Mouse (Mus musculus): ENCODE measurements at regions not wholly inside any gene's neighbourhood (a gene's known extent, or its start where the extent isn't known, plus 50 kb on each side); places are given as distances from the start of the nearest gene placed in this dataset.

- Histone ChIP-seq H3K4me1 (ENCODE audit: control insufficient read depth, insufficient read depth, low read length) (no peaks in the 10 kb centered on the region), H3K27ac (ENCODE audit: control insufficient read depth, insufficient read depth, low read depth, low read length, poor library complexity) (no peak overlapping the region), H3K4me3 (replicated peaks; ENCODE audit: control insufficient read depth, low read depth, low read length) (no peak overlapping the region)
- 32% methylated on average over 5 of the region's 5 CpGs for WGBS
- no peak for TF ChIP-seq POLR2A (IDR thresholded peaks at IDR 0.05; ENCODE audit: borderline replicate concordance, control insufficient read depth, low read depth, low read length)
- no peak for TF ChIP-seq CTCF (IDR thresholded peaks at IDR 0.05; ENCODE audit: control insufficient read depth, insufficient read depth, low read length)
Observed at GRCm38 (mm10) chr14:72889663-72890062, 159.3 kb downstream of the Cysltr2 start.

GRCm38 (mm10) chr14:72887470-72888071 lies 161.3 kb downstream of the Cysltr2 start:
- TF ChIP-seq POLR2A (IDR thresholded peaks at IDR 0.05; ENCODE audit: borderline replicate concordance, control insufficient read depth, low read depth, low read length) (no peak), CTCF (IDR thresholded peaks at IDR 0.05; ENCODE audit: control insufficient read depth, insufficient read depth, low read length) (no peak)
- peak overlapping the region; percentile 43 for H3K4me3 ChIP-seq (replicated peaks; ENCODE audit: control insufficient read depth, low read depth, low read length)
- peak overlapping the region; percentile 18 for H3K27ac ChIP-seq (ENCODE audit: control insufficient read depth, insufficient read depth, low read depth, low read length, poor library complexity)
- no peaks in the 10 kb centered on the region for H3K4me1 ChIP-seq (ENCODE audit: control insufficient read depth, insufficient read depth, low read length)
- WGBS = 4% methylated on average over 14 of the region's 14 CpGs

- Histone ChIP-seq H3K27ac (ENCODE audit: control insufficient read depth, insufficient read depth, low read depth, low read length, poor library complexity) (no peak overlapping the region), H3K4me1 (ENCODE audit: control insufficient read depth, insufficient read depth, low read length) (no peaks in the 10 kb centered on the region), H3K4me3 (replicated peaks; ENCODE audit: control insufficient read depth, low read depth, low read length) (no peak overlapping the region)
- WGBS = 22% methylated on average over 12 of the region's 12 CpGs
- TF ChIP-seq CTCF (IDR thresholded peaks at IDR 0.05; ENCODE audit: control insufficient read depth, insufficient read depth, low read length) = no peak
- TF ChIP-seq POLR2A (IDR thresholded peaks at IDR 0.05; ENCODE audit: borderline replicate concordance, control insufficient read depth, low read depth, low read length) = no peak
Observed at GRCm38 (mm10) chr14:72886935-72887369, 162.0 kb downstream of the Cysltr2 start.

GRCm38 (mm10) chr14:72885824-72886223 lies 163.1 kb downstream of the Cysltr2 start:
- Histone ChIP-seq H3K4me3 (replicated peaks; ENCODE audit: control insufficient read depth, low read depth, low read length) (no peak overlapping the region), H3K27ac (ENCODE audit: control insufficient read depth, insufficient read depth, low read depth, low read length, poor library complexity) (no peak overlapping the region), H3K4me1 (ENCODE audit: control insufficient read depth, insufficient read depth, low read length) (no peaks in the 10 kb centered on the region)
- WGBS = 75% methylated on average over 4 of the region's 4 CpGs
- no peak for TF ChIP-seq POLR2A (IDR thresholded peaks at IDR 0.05; ENCODE audit: borderline replicate concordance, control insufficient read depth, low read depth, low read length)

GRCm38 (mm10) chr14:72884561-72884960 lies 164.4 kb downstream of the Cysltr2 start:
- H3K27ac ChIP-seq (ENCODE audit: control insufficient read depth, insufficient read depth, low read depth, low read length, poor library complexity) = no peak overlapping the region
- H3K4me1 ChIP-seq (ENCODE audit: control insufficient read depth, insufficient read depth, low read length) = no peaks in the 10 kb centered on the region
- TF ChIP-seq CTCF (IDR thresholded peaks at IDR 0.05; ENCODE audit: control insufficient read depth, insufficient read depth, low read length) = no peak
- no peak for TF ChIP-seq POLR2A (IDR thresholded peaks at IDR 0.05; ENCODE audit: borderline replicate concordance, control insufficient read depth, low read depth, low read length)
- 81% methylated on average over 4 of the region's 4 CpGs for WGBS
- no peak overlapping the region for H3K4me3 ChIP-seq (replicated peaks; ENCODE audit: control insufficient read depth, low read depth, low read length)

DNA sequence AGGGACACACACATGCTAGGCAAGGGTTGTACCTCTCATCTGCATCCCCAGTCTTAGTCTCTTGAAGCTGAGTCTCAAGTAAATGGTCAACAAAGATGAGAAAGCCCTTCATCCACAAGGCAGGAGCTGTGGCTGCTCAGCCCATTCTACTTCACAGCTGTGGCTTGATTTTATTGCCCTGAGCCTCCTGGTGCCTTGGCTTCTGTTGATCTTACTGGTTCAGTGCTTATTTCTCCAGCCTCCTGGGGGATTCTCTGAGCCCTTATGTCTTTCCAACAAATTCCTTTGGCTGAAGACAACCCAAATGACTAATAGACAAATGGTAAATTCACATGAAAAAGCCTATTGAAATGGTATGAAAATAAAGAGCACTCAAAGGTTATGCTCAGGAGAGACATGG lies 167.3 kb upstream of the Fndc3a start:
- TF ChIP-seq CTCF (IDR thresholded peaks at IDR 0.05; ENCODE audit: control insufficient read depth, insufficient read depth, low read length) (no peak), POLR2A (IDR thresholded peaks at IDR 0.05; ENCODE audit: borderline replicate concordance, control insufficient read depth, low read depth, low read length) (no peak)
- no peak overlapping the region for H3K4me3 ChIP-seq (replicated peaks; ENCODE audit: control insufficient read depth, low read depth, low read length)
- H3K4me1 ChIP-seq (ENCODE audit: control insufficient read depth, insufficient read depth, low read length) = no peaks in the 10 kb centered on the region
- no peak overlapping the region for H3K27ac ChIP-seq (ENCODE audit: control insufficient read depth, insufficient read depth, low read depth, low read length, poor library complexity)

DNA sequence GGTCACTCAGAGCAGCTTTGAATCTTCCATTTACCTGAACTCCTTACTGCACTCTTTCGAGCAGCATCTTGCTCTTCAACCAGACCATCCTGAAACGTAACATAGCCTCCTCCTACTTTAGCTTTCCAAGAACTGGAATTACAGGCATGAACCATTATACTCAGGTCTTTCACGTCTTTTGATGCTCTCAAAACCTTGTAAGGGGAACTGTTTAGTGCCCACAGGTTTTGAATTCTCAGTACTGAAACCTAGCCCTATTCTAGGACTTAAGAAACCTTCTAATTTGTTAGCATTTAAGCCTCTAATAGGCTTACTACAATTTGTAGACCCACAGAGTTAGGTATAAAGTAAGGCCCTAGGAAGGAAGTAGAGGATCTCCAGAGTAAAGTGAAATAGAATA lies 163.7 kb upstream of the Fndc3a start:
- H3K27ac ChIP-seq (ENCODE audit: control insufficient read depth, insufficient read depth, low read depth, low read length, poor library complexity) = no peak overlapping the region
- TF ChIP-seq POLR2A (IDR thresholded peaks at IDR 0.05; ENCODE audit: borderline replicate concordance, control insufficient read depth, low read depth, low read length) = no peak
- TF ChIP-seq CTCF (IDR thresholded peaks at IDR 0.05; ENCODE audit: control insufficient read depth, insufficient read depth, low read length) = no peak
- no peaks in the 10 kb centered on the region for H3K4me1 ChIP-seq (ENCODE audit: control insufficient read depth, insufficient read depth, low read length)
- WGBS = 78% methylated on average over 3 of the region's 3 CpGs
- no peak overlapping the region for H3K4me3 ChIP-seq (replicated peaks; ENCODE audit: control insufficient read depth, low read depth, low read length)

- WGBS = 37% methylated on average over 20 of the region's 20 CpGs
- H3K4me3 ChIP-seq (replicated peaks; ENCODE audit: control insufficient read depth, low read depth, low read length) = no peak overlapping the region
- H3K4me1 ChIP-seq (ENCODE audit: control insufficient read depth, insufficient read depth, low read length) = no peaks in the 10 kb centered on the region
- TF ChIP-seq CTCF (IDR thresholded peaks at IDR 0.05; ENCODE audit: control insufficient read depth, insufficient read depth, low read length) (no peak), POLR2A (IDR thresholded peaks at IDR 0.05; ENCODE audit: borderline replicate concordance, control insufficient read depth, low read depth, low read length) (no peak)
- H3K27ac ChIP-seq (ENCODE audit: control insufficient read depth, insufficient read depth, low read depth, low read length, poor library complexity) = no peak overlapping the region
Observed at GRCm38 (mm10) chr14:72869188-72869749, 159.5 kb upstream of the Fndc3a start.

DNA sequence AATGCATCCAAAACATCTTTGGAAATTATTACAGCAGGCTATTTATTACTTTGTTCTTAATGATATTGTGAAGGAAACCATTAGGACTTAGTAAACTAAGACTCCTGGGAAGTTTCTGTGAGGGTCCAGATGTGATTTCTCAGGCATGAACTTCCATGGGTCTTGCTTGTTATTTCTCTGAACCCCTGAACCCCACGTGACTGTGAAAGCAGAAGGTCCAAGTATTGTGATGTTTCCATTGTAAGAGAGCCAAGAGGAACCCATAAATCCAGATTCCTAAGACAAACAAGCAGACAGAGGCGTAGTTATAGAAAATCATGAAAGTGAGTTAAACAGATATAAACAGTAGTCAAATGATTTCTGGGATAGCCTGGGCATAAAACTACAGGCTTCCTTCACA lies 157.1 kb upstream of the Fndc3a start:
- WGBS = 70% methylated on average over 2 of the region's 2 CpGs
- Histone ChIP-seq H3K4me1 (ENCODE audit: control insufficient read depth, insufficient read depth, low read length) (no peaks in the 10 kb centered on the region; the same call in 1 of the 2 replicates), H3K4me3 (replicated peaks; ENCODE audit: control insufficient read depth, low read depth, low read length) (no peak overlapping the region), H3K27ac (ENCODE audit: control insufficient read depth, insufficient read depth, low read depth, low read length, poor library complexity) (no peak overlapping the region)
- TF ChIP-seq POLR2A (IDR thresholded peaks at IDR 0.05; ENCODE audit: borderline replicate concordance, control insufficient read depth, low read depth, low read length) (no peak), CTCF (IDR thresholded peaks at IDR 0.05; ENCODE audit: control insufficient read depth, insufficient read depth, low read length) (no peak)
